ENCODE assay signal across 9 mouse cellular contexts in genomic region chr4:82538069-82538811, GRCm38 (mm10).
DNase-seq lines count a peak whose midpoint lies in the region; ATAC-seq and TF ChIP-seq lines count a peak whose summit lies in the region.
"Had no signal": no experiment of that assay in that cellular context is flagged by ENCODE, and none has a peak within 500 bp of the region (broad histone marks: within the 10 kb centered on the region; RNA-seq: fewer than 3 reads in every experiment).

No protein-coding gene starts in this region.

- H3K4me3 ChIP-seq in forebrain, embryonic 14.5 days (ENCODE audit: low read depth, low read length), result peak overlapping the region; percentile 40
- peak overlapping the region; percentile 41 for H3K4me3 ChIP-seq in intestine, embryonic 14.5 days (ENCODE audit: low read depth, low read length)
- peak overlapping the region; percentile 38 for H3K4me3 ChIP-seq in liver, postnatal 0 days (ENCODE audit: low read depth, low read length)
- H3K4me3 ChIP-seq in olfactory bulb, adult 2 months (ENCODE audit: insufficient read depth, low read depth, low read length), result peak overlapping the region; percentile 29; the same call in 1 of the 2 replicates

- peak overlapping the region; percentile 75 for H3K9ac ChIP-seq in forebrain, embryonic 14.5 days (ENCODE audit: low read length)
- peak overlapping the region; percentile 43 for H3K9ac ChIP-seq in intestine, embryonic 14.5 days (ENCODE audit: low read length)
- 0 out of 2 replicates have a peak overlapping the region, but pooled peaks have one; percentile 16 for H3K9ac ChIP-seq in liver, postnatal 0 days (replicated peaks)

- TF ChIP-seq EP300 in liver, postnatal 0 days (IDR thresholded peaks at IDR 0.05; ENCODE audit: low read depth), result no peak

- H3K4me2 ChIP-seq in forebrain, embryonic 14.5 days (ENCODE audit: low read length), result peak overlapping the region; percentile 85
- H3K4me2 ChIP-seq in intestine, embryonic 14.5 days (ENCODE audit: low read length), result peak overlapping the region; percentile 74
- peak overlapping the region; percentile 68 for H3K4me2 ChIP-seq in liver, postnatal 0 days (ENCODE audit: low read depth, low read length)

- H3K9me3 ChIP-seq in forebrain, embryonic 14.5 days (replicated peaks; ENCODE audit: control insufficient read depth, low read length), result no peaks in the 10 kb centered on the region
- H3K9me3 ChIP-seq in intestine, embryonic 14.5 days (ENCODE audit: control insufficient read depth, low read length), result no peaks in the 10 kb centered on the region
- no peaks in the 10 kb centered on the region for H3K9me3 ChIP-seq in liver, postnatal 0 days (ENCODE audit: low read length)

- H3K36me3 ChIP-seq in forebrain, embryonic 14.5 days (ENCODE audit: control insufficient read depth, insufficient read depth, low read length), result no peaks in the 10 kb centered on the region
- H3K36me3 ChIP-seq in intestine, embryonic 14.5 days (ENCODE audit: control insufficient read depth, insufficient read depth, low read length), result no peaks in the 10 kb centered on the region
- H3K36me3 ChIP-seq in liver, postnatal 0 days (replicated peaks; ENCODE audit: insufficient read depth, low read length), result no peaks in the 10 kb centered on the region
- H3K36me3 ChIP-seq: G1E had no signal

- TF ChIP-seq CTCF in liver, postnatal 0 days (IDR thresholded peaks at IDR 0.05; ENCODE audit: low read depth), result no peak
- no peak for TF ChIP-seq CTCF in olfactory bulb, adult 2 months (IDR thresholded peaks at IDR 0.05; ENCODE audit: insufficient read depth, low read depth, low read length)

- H3K27ac ChIP-seq in forebrain, embryonic 14.5 days (ENCODE audit: low read depth, low read length), result peak overlapping the region; percentile 79
- 0 out of 2 replicates have a peak overlapping the region, but pooled peaks have one; percentile 27 for H3K27ac ChIP-seq in intestine, embryonic 14.5 days (ENCODE audit: low read depth)
- no peak overlapping the region for H3K27ac ChIP-seq in liver, postnatal 0 days (ENCODE audit: low read depth)
- H3K27ac ChIP-seq in olfactory bulb, adult 2 months (ENCODE audit: insufficient read depth, low read depth, low read length), result no peak overlapping the region

- WGBS in forebrain, embryonic 14.5 days, result 2% methylated on average over 30 of the region's 30 CpGs
- WGBS in intestine, embryonic 14.5 days, result 2% methylated on average over 30 of the region's 30 CpGs
- 5% methylated on average over 30 of the region's 30 CpGs for WGBS in liver, postnatal 0 days (ENCODE audit: insufficient replicate concordance)
- WGBS in olfactory bulb, adult 2 months, result 34% methylated on average over 30 of the region's 30 CpGs

- TF ChIP-seq POLR2A in olfactory bulb, adult 2 months (IDR thresholded peaks at IDR 0.05; ENCODE audit: insufficient read depth, low read depth, low read length), result no peak

- peak; percentile 39 for DNase-seq in left cerebral cortex, postnatal 4 days
- DNase-seq in left cerebral cortex, postnatal 10 days (ENCODE audit: extremely low spot score in 1 of 2, low spot score in 2 of 2), result no peak
- peak; percentile 45 for DNase-seq in forebrain, embryonic 14.5 days (ENCODE audit: low spot score)
- peak; percentile 80 for DNase-seq in intestine, embryonic 14.5 days (ENCODE audit: low spot score)
- DNase-seq in liver, postnatal 0 days, result no peak
- no peak for DNase-seq in adrenal gland, postnatal 10 days

- no peak for ATAC-seq in forebrain, embryonic 14.5 days
- ATAC-seq in intestine, embryonic 14.5 days (replicated peaks; ENCODE audit: low FRiP score, low TSS enrichment, low read depth), result no peak
- no peak for ATAC-seq in liver, postnatal 0 days
- ATAC-seq in megakaryocyte progenitor cell, adult 5-6 weeks (replicated peaks; ENCODE audit: poor library complexity), result no peak

- H3K27me3 ChIP-seq in forebrain, embryonic 14.5 days (replicated peaks; ENCODE audit: control insufficient read depth, insufficient read depth, low read length), result 0 out of 2 replicates have a peak, but pooled peaks cover 13% of the 10 kb centered on the region
- peaks cover 30% of the 10 kb centered on the region for H3K27me3 ChIP-seq in intestine, embryonic 14.5 days (replicated peaks; ENCODE audit: control insufficient read depth, insufficient read depth, low read length)
- H3K27me3 ChIP-seq in liver, postnatal 0 days (ENCODE audit: insufficient read depth, low read length), result peaks cover 13% of the 10 kb centered on the region; the same call in 1 of the 2 replicates

- intact Hi-C loops in left cerebral cortex, postnatal 4 days (cut with DNase I), result loop anchor here (5.0 kb wide), 1 partner anchor 36 kb away; no protein-coding TSS in a partner anchor
- intact Hi-C loops in left cerebral cortex, postnatal 10 days (cut with DNase I), result loop anchor here (2.0 to 10.0 kb wide), 3 partner anchors 35 to 397 kb away; no protein-coding TSS in a partner anchor

- H3K4me1 ChIP-seq in forebrain, embryonic 14.5 days (ENCODE audit: control insufficient read depth, insufficient read depth, low read length), result peaks cover 48% of the 10 kb centered on the region
- peaks cover 13% of the 10 kb centered on the region for H3K4me1 ChIP-seq in intestine, embryonic 14.5 days (replicated peaks; ENCODE audit: control insufficient read depth, insufficient read depth, low read length)
- H3K4me1 ChIP-seq in liver, postnatal 0 days (ENCODE audit: insufficient read depth), result peaks cover 9% of the 10 kb centered on the region; the same call in 1 of the 2 replicates
- peaks cover 14% of the 10 kb centered on the region; the same call in 1 of the 2 replicates for H3K4me1 ChIP-seq in olfactory bulb, adult 2 months (ENCODE audit: control insufficient read depth, insufficient read depth, low read length)

Comparison
In these comparisons a context has a peak if more than half of its experiments do, and no peak if none do; other contexts are left out.
1. DNase-seq: peak in left cerebral cortex, postnatal 4 days (single experiment), forebrain, embryonic 14.5 days (single experiment) and intestine, embryonic 14.5 days (single experiment); none in left cerebral cortex, postnatal 10 days (0 of 2), liver, postnatal 0 days (single experiment) and adrenal gland, postnatal 10 days (single experiment).
2. H3K27ac ChIP-seq: peak in forebrain, embryonic 14.5 days (single experiment) and intestine, embryonic 14.5 days (single experiment); none in liver, postnatal 0 days (single experiment) and olfactory bulb, adult 2 months (single experiment).
3. H3K9ac ChIP-seq: peak in every context shown above with its lines; median percentile 75 in forebrain, embryonic 14.5 days; 43 in intestine, embryonic 14.5 days; 16 in liver, postnatal 0 days.
4. Peak in every context shown above with its lines, with median percentiles within 50 percentile points of each other: H3K4me2 ChIP-seq and H3K4me3 ChIP-seq.